Mouse (Mus musculus): Measurements from ENCODE around the gene Fnbp1l.

Fnbp1l gene

GRCm38 (mm10) chr3:122618991-122619930 lies at the start of gene Fnbp1l:
TSS of gene Fnbp1l (minus strand) at chr3:122619715.
- DNase-seq (ENCODE audit: low spot score in 2 of 2): peak; percentile 65 to 70

GRCm38 (mm10) chr3:122660795-122661194 lies 41.3 kb upstream of the Fnbp1l start:
- no peak for DNase-seq (ENCODE audit: low spot score in 2 of 2)

GRCm38 (mm10) chr3:122659261-122659917 lies 39.9 kb upstream of the Fnbp1l start:
- DNase-seq (ENCODE audit: low spot score in 2 of 2): no peak

GRCm38 (mm10) chr3:122647195-122647837 lies 27.8 kb upstream of the Fnbp1l start:
- no peak for DNase-seq (ENCODE audit: low spot score in 2 of 2)

GRCm38 (mm10) chr3:122640286-122640685 lies 20.8 kb upstream of the Fnbp1l start:
- DNase-seq (ENCODE audit: low spot score in 2 of 2): no peak

GRCm38 (mm10) chr3:122639197-122639475 lies 19.6 kb upstream of the Fnbp1l start:
- DNase-seq (ENCODE audit: low spot score in 2 of 2): no peak

- peak; percentile 93 to 94 for DNase-seq (ENCODE audit: low spot score in 2 of 2)
Observed at GRCm38 (mm10) chr3:122638329-122639196, 19.0 kb upstream of the Fnbp1l start.

- no peak for DNase-seq (ENCODE audit: low spot score in 2 of 2)
Observed at GRCm38 (mm10) chr3:122637280-122637679, 17.8 kb upstream of the Fnbp1l start.

- no peak for DNase-seq (ENCODE audit: low spot score in 2 of 2)
Observed at GRCm38 (mm10) chr3:122635246-122635645, 15.7 kb upstream of the Fnbp1l start.

GRCm38 (mm10) chr3:122629580-122629979 lies 10.1 kb upstream of the Fnbp1l start:
- DNase-seq (ENCODE audit: low spot score in 2 of 2): no peak

GRCm38 (mm10) chr3:122628956-122629355 lies 9.4 kb upstream of the Fnbp1l start:
- DNase-seq (ENCODE audit: low spot score in 2 of 2): no peak

- no peak for DNase-seq (ENCODE audit: low spot score in 2 of 2)
Observed at GRCm38 (mm10) chr3:122628546-122628945, 9.0 kb upstream of the Fnbp1l start.

- no peak for DNase-seq (ENCODE audit: low spot score in 2 of 2)
Observed at GRCm38 (mm10) chr3:122627846-122628245, 8.3 kb upstream of the Fnbp1l start.

GRCm38 (mm10) chr3:122624591-122624990 lies 5.1 kb upstream of the Fnbp1l start:
- DNase-seq (ENCODE audit: low spot score in 2 of 2): no peak

GRCm38 (mm10) chr3:122620285-122620931 lies 893 bp upstream of the Fnbp1l start:
- peak; percentile 34 to 36 for DNase-seq (ENCODE audit: low spot score in 2 of 2)

- DNase-seq (ENCODE audit: low spot score in 2 of 2): no peak
Observed at GRCm38 (mm10) chr3:122619931-122620284, 393 bp upstream of the Fnbp1l start.

- DNase-seq (ENCODE audit: low spot score in 2 of 2): no peak
Observed at GRCm38 (mm10) chr3:122618402-122618801, 1.1 kb downstream of the Fnbp1l start.

- no peak for DNase-seq (ENCODE audit: low spot score in 2 of 2)
Observed at GRCm38 (mm10) chr3:122617613-122618340, 1.7 kb downstream of the Fnbp1l start.

- DNase-seq (ENCODE audit: low spot score in 2 of 2): no peak
Observed at GRCm38 (mm10) chr3:122612537-122612936, 7.0 kb downstream of the Fnbp1l start.

GRCm38 (mm10) chr3:122611761-122612160 lies 7.8 kb downstream of the Fnbp1l start:
- DNase-seq (ENCODE audit: low spot score in 2 of 2): no peak

Measured in right cerebral cortex, postnatal 36 days (tissue).